Mouse (Mus musculus) liver, postnatal 0 days (tissue): ENCODE data around the gene Chodl. TPM values are rescaled to one million over a fixed set of nuclear protein-coding genes. Genes with fewer than 3 reads are reported as not detected.

Experiments
- ATAC-seq: fragments of 200-750 bp; cut with Nextera tagmentation; 2 replicates; pipeline ENCODE4 v1.8.0; 2017; ENCODE audit warnings: mild to moderate bottlenecking, moderate library complexity
- DNase-seq: peaks from one replicate; pipeline ENCODE4 v3.0.0-alpha.2; 2016
- H3K27ac ChIP-seq: fragments of 300-500 bp; sonication (generic); 2 replicates; pipeline ENCODE4 v1.5.1; 2014; ENCODE audit warnings: antibody characterized with exemption, moderate library complexity, mild to moderate bottlenecking, low read depth
- H3K27me3 ChIP-seq: fragments of 300-500 bp; sonication (generic); 2 replicates; pipeline ENCODE4 v1.6.1; 2014; ENCODE audit warnings: low read length, control low read depth, mixed read lengths; ENCODE audit not compliant: insufficient read depth
- H3K36me3 ChIP-seq: fragments of 300-500 bp; sonication (generic); replicated peaks from 2 replicates; pipeline ENCODE4 v1.6.1; 2014; ENCODE audit warnings: mild to moderate bottlenecking, control low read depth, low read length, moderate library complexity, mixed read lengths; ENCODE audit not compliant: insufficient read depth
- H3K4me1 ChIP-seq: fragments of 300-500 bp; sonication (generic); 2 replicates; pipeline ENCODE4 v1.6.1; 2014; ENCODE audit warnings: antibody characterized with exemption, mild to moderate bottlenecking, control low read depth; ENCODE audit not compliant: insufficient read depth
- H3K4me2 ChIP-seq: fragments of 300-500 bp; sonication (generic); 2 replicates; pipeline ENCODE4 v1.6.1; 2014; ENCODE audit warnings: low read depth, mild to moderate bottlenecking, low read length, moderate library complexity, mixed read lengths
- H3K4me3 ChIP-seq: fragments of 300-500 bp; sonication (generic); 2 replicates; pipeline ENCODE4 v1.5.1; 2014; ENCODE audit warnings: low read depth, low read length
- H3K9ac ChIP-seq: fragments of 300-500 bp; sonication (generic); replicated peaks from 2 replicates; pipeline ENCODE4 v1.6.1; 2014; ENCODE audit warnings: mild to moderate bottlenecking, moderate library complexity
- H3K9me3 ChIP-seq: fragments of 300-500 bp; sonication (generic); 2 replicates; pipeline ENCODE4 v1.6.1; 2016; ENCODE audit warnings: mild to moderate bottlenecking, control low read depth, low read length, mixed read lengths
- CTCF ChIP-seq: sonication (generic); IDR thresholded peaks from 2 replicates; pipeline ENCODE4 v1.5.1; 2016; ENCODE audit warnings: antibody characterized with exemption, low read depth
- EP300 ChIP-seq: IDR thresholded peaks from 2 replicates; pipeline ENCODE4 v1.6.1; 2016; ENCODE audit warnings: antibody characterized with exemption, low read depth, mild to moderate bottlenecking
- WGBS: fragments of 180-500 bp; shearing (Covaris S2); extraction: QIAGEN DNeasy Blood & Tissue Kit; methylation state at CpG from one replicate; pipeline ENCODE4 v1.1.7; 2014; ENCODE audit not compliant: insufficient replicate concordance; 5-methylcytosine and 5-hydroxymethylcytosine counted together
- polyA plus RNA-seq: library from polyadenylated mRNA; unstranded; fragments of >200 nt; fragmentation: Nextera tagmentation; extraction: Ambion mirVana; gene quantifications from 2 replicates; pipeline ENCODE4 v1.2.1, GENCODE M21; 2015

Gene Chodl
- polyA plus RNA-seq, 1 experiment from 2014 or later = 0.05 TPM

DNA sequence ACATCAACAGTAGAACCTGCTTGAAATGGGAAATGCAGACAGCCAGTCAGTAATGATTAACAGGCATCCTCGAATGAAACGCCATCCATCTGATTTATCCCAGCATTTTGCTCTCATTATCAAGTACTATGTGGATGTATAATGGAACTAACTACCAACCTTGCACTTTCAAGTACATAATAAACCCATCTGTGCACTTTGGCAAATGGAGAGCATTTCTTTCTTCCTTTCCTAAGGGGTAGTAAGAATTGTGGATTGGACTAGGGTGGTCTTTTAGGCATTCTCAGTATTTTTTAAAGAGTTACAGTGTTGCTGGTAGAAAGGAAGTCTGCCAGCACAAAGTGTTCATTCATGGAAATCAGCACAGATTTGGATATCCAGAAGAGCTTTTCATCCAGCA lies 26.7 kb downstream of the Chodl start:
- H3K9me3 ChIP-seq = no peaks in the 10 kb centered on the region
- DNase-seq = no peak
- no peaks in the 10 kb centered on the region for H3K36me3 ChIP-seq
- TF ChIP-seq CTCF = no peak
- no peak overlapping the region for H3K4me2 ChIP-seq
- H3K4me3 ChIP-seq = no peak overlapping the region
- H3K27ac ChIP-seq = no peak overlapping the region
- no peaks in the 10 kb centered on the region for H3K27me3 ChIP-seq
- WGBS = 64% methylated on average over 2 of the region's 2 CpGs
- ATAC-seq = no peak
- no peaks in the 10 kb centered on the region for H3K4me1 ChIP-seq
- H3K9ac ChIP-seq = no peak overlapping the region

DNA sequence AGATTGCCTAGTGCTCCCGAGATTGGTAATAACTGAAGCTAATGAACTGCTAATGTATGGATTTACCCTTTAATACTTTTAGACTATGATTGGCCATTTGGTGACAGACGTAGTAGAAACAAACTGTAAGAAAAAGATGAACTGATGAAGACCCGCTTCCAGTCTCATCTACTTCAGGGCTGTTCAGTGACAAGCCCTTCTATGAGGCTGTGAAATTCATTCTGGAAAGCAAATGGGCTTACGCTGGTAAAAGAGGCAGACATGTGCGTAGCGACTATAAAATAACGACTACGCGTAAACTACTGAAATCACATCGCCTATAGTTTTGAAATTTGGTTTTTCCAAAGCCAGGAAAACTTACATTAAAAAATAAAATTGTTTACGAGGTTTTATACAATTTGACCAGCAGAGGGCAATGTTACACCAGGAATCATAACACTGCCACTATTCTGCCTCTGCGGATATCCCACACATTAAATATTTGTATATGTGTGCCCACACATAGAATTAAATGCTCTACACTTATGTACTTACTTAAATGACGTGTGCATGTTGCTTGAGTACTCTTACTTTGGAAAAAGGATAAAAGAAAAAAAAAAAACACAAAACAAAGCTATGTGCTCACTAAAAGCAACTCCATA lies 38.5 kb downstream of the Chodl start:
- Histone ChIP-seq H3K27ac (no peak overlapping the region), H3K4me1 (no peaks in the 10 kb centered on the region), H3K9me3 (no peaks in the 10 kb centered on the region), H3K4me2 (no peak overlapping the region), H3K36me3 (no peaks in the 10 kb centered on the region), H3K9ac (no peak overlapping the region), H3K4me3 (no peak overlapping the region), H3K27me3 (no peaks in the 10 kb centered on the region)
- ATAC-seq = no peak
- WGBS = 34% methylated on average over 13 of the region's 13 CpGs
- no peak for DNase-seq
- TF ChIP-seq EP300 = no peak
- TF ChIP-seq CTCF = peak; percentile 58

DNA sequence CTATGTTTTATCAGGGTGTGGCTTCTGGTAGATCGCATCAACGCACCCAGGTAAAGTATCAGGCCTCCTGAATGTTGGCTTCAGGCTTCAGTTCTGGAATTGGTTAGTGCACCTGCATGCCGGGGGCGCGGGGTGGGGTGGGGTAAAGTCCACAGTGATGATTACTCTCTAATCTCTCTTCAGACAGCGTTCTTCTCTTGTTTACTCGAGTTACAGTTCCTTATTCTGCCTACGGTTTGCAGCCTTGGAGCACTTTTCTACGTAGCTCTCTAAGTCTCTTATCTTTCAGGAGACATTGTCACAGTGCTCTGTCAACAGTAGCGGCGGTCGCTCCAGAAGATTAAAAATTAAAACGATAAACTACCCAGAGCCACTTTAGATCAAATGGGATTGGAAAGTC lies 43.4 kb downstream of the Chodl start:
- H3K4me2 ChIP-seq = no peak overlapping the region
- H3K27ac ChIP-seq = no peak overlapping the region
- WGBS = 68% methylated on average over 13 of the region's 13 CpGs
- H3K4me1 ChIP-seq = no peaks in the 10 kb centered on the region
- ATAC-seq = no peak
- no peak for TF ChIP-seq CTCF
- no peak for TF ChIP-seq EP300
- H3K9me3 ChIP-seq = no peaks in the 10 kb centered on the region
- H3K36me3 ChIP-seq = no peaks in the 10 kb centered on the region
- no peak overlapping the region for H3K4me3 ChIP-seq
- no peak for DNase-seq
- no peak overlapping the region for H3K9ac ChIP-seq
- H3K27me3 ChIP-seq = no peaks in the 10 kb centered on the region

DNA sequence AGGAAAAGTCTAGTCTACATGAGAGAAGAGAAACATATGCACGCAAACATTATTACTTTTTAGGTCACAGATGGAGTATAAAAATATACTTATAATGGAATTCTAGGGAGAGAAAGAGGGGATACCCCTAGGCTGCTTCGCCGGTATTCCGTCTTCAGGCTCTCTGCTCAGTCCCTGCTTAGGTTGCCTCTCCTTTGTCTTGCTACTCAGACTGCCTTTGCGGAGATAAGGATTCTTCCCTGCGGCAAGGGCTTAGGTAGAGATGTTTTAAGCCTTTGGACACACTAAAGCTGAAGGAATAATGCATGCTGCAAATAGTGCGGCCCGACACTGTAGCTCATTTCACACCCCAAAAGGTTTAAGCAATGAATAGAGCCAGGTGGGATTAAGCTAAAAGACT lies 45.6 kb downstream of the Chodl start:
- WGBS = 65% methylated on average over 8 of the region's 8 CpGs
- Histone ChIP-seq H3K36me3 (no peaks in the 10 kb centered on the region), H3K4me3 (no peak overlapping the region), H3K9me3 (no peaks in the 10 kb centered on the region), H3K27me3 (no peaks in the 10 kb centered on the region), H3K9ac (no peak overlapping the region), H3K4me1 (no peaks in the 10 kb centered on the region), H3K27ac (no peak overlapping the region), H3K4me2 (no peak overlapping the region)
- TF ChIP-seq CTCF = no peak
- no peak for DNase-seq
- ATAC-seq = no peak

Other genes with a start within 250 kb of the Chodl start
- not detected in 2 replicates for gene Tmprss15, start 160.1 kb downstream of the Chodl start, polyA plus RNA-seq